Mouse (Mus musculus) CH12.LX (cell line): ENCODE results near the gene Olfr389. TPM values are rescaled to one million over a fixed set of nuclear protein-coding genes. Genes with fewer than 3 reads are reported as not detected.
A peak's percentile ranks its signal among the peaks of the same experiment; 100 is the strongest.

Source experiments
- DNase-seq: peaks from one replicate; pipeline ENCODE4 v3.0.0-alpha.2; 2013; ENCODE audit errors: extremely low read depth
- H3K27ac ChIP-seq: 2 replicates; pipeline ENCODE4 v1.5.1; 2012; ENCODE audit warnings: low read depth, mild to moderate bottlenecking, control low read depth, moderate library complexity; ENCODE audit not compliant: insufficient read depth
- H3K27me3 ChIP-seq: replicated peaks from 2 replicates; pipeline ENCODE3; 2012; ENCODE audit warnings: inconsistent platforms
- H3K36me3 ChIP-seq, 2 experiments: replicated peaks in 1 of 2; 2 replicates each; pipeline versions ENCODE3 to v1.6.1; 2012; ENCODE audit warnings: inconsistent platforms in 1 of 2, low read length in 1 of 2, mild to moderate bottlenecking in 1 of 2, mixed read lengths in 1 of 2, moderate library complexity in 1 of 2; ENCODE audit not compliant: control insufficient read depth in 1 of 2, insufficient read depth in 1 of 2
- H3K4me1 ChIP-seq, 2 experiments: 2 replicates each; pipeline ENCODE4 v1.6.1; 2012; ENCODE audit warnings: inconsistent platforms in 1 of 2, moderate library complexity in 1 of 2; ENCODE audit not compliant: insufficient read depth in 2 of 2, control insufficient read depth in 1 of 2
- H3K4me2 ChIP-seq: 2 replicates; pipeline ENCODE4 v1.6.1; 2012; ENCODE audit warnings: low read depth, mild to moderate bottlenecking, control low read depth; ENCODE audit not compliant: poor library complexity, insufficient read depth, severe bottlenecking
- H3K4me3 ChIP-seq, 3 experiments: fragments of 150-350 bp in 1 of 3; sonication (generic) in 1 of 3; replicated peaks in 1 of 3; 2 replicates each; pipeline versions ENCODE3 to v1.5.1; 2011 to 2012; ENCODE audit warnings: low read depth in 2 of 3, low read length in 2 of 3, mild to moderate bottlenecking in 2 of 3, moderate library complexity in 2 of 3, control low read depth in 1 of 3, improper control_type of control experiment in 1 of 3, inconsistent platforms in 1 of 3, mixed read lengths in 1 of 3; ENCODE audit not compliant: poor library complexity in 1 of 3
- H3K79me2 ChIP-seq: replicated peaks from 2 replicates; pipeline ENCODE4 v1.6.1; 2012; ENCODE audit warnings: mild to moderate bottlenecking, moderate library complexity; ENCODE audit not compliant: control insufficient read depth, poor library complexity, insufficient read depth, severe bottlenecking; ENCODE audit errors: extremely low read depth
- H3K9ac ChIP-seq: 2 replicates; pipeline ENCODE4 v1.6.1; 2012; ENCODE audit warnings: low read depth, mild to moderate bottlenecking, control low read depth, moderate library complexity; ENCODE audit not compliant: insufficient read depth
- H3K9me3 ChIP-seq: replicated peaks from 2 replicates; pipeline ENCODE3; 2012; ENCODE audit warnings: low read length, inconsistent platforms, mixed read lengths
- BHLHE40 ChIP-seq: IDR thresholded peaks from 2 replicates; pipeline ENCODE4 v1.6.1; 2011; ENCODE audit warnings: mild to moderate bottlenecking, low read depth, low read length, improper control_type of control experiment
- CHD1 ChIP-seq: IDR thresholded peaks from 2 replicates; pipeline ENCODE4 v1.6.1; 2012; ENCODE audit warnings: low read depth, low read length, improper control_type of control experiment, inconsistent platforms
- CTCF ChIP-seq, 2 experiments: IDR thresholded peaks in 1 of 2; conservative IDR thresholded peaks in 1 of 2; 2 replicates each; pipeline ENCODE4 v1.5.1; 2011 to 2012; ENCODE audit warnings: low read depth in 2 of 2, low read length in 2 of 2, improper control_type of control experiment in 1 of 2, inconsistent platforms in 1 of 2, mild to moderate bottlenecking in 1 of 2, moderate library complexity in 1 of 2
- EP300 ChIP-seq: IDR thresholded peaks from 2 replicates; pipeline ENCODE4 v1.6.1; 2011; ENCODE audit warnings: low read length, improper control_type of control experiment
- ETS1 ChIP-seq: conservative IDR thresholded peaks from 2 replicates; pipeline ENCODE4 v1.6.1; 2012; ENCODE audit warnings: low read depth, mild to moderate bottlenecking, inconsistent platforms, low read length, improper control_type of control experiment, moderate library complexity
- GABPA ChIP-seq: IDR thresholded peaks from 2 replicates; pipeline ENCODE4 v1.6.1; 2012; ENCODE audit warnings: low read depth, low read length, improper control_type of control experiment, inconsistent platforms; ENCODE audit not compliant: insufficient replicate concordance
- IRF4 ChIP-seq: IDR thresholded peaks from 2 replicates; pipeline ENCODE4 v1.6.1; 2014; ENCODE audit warnings: low read depth, mild to moderate bottlenecking, inconsistent platforms, low read length, improper control_type of control experiment
- JUN ChIP-seq: IDR thresholded peaks from 2 replicates; pipeline ENCODE4 v1.6.1; 2011; ENCODE audit warnings: low read depth, mild to moderate bottlenecking, low read length, improper control_type of control experiment, moderate library complexity; ENCODE audit not compliant: insufficient read depth
- JUND ChIP-seq: conservative IDR thresholded peaks from 2 replicates; pipeline ENCODE4 v1.6.1; 2011; ENCODE audit warnings: low read depth, low read length, improper control_type of control experiment
- MAFK ChIP-seq: IDR thresholded peaks from 2 replicates; pipeline ENCODE4 v1.6.1; 2011; ENCODE audit warnings: low read length, improper control_type of control experiment; ENCODE audit not compliant: insufficient replicate concordance
- MEF2A ChIP-seq: IDR thresholded peaks from 2 replicates; pipeline ENCODE4 v1.6.1; 2014; ENCODE audit warnings: low read depth, mild to moderate bottlenecking, inconsistent platforms, low read length, improper control_type of control experiment, borderline replicate concordance
- ZNF384 ChIP-seq: IDR thresholded peaks from 2 replicates; pipeline ENCODE4 v1.6.1; 2012; ENCODE audit warnings: low read depth, low read length, improper control_type of control experiment, inconsistent platforms
- dilution Hi-C: fragments of 300-500 bp; cut with MboI; formaldehyde crosslinking; loops from 2 replicates; pipeline ENCODE4 v1.14.3; 2020; ENCODE audit warnings: low sequenced_read_pairs; ENCODE audit not compliant: extremely low pct_unique_long_range_greater_than_20kb, extremely low pct_ligation_motif_present
- in situ Hi-C: fragments of 300-500 bp; cut with MboI; formaldehyde crosslinking; loops from 3 replicates; pipeline ENCODE4 v1.14.3; 2019; ENCODE audit warnings: low sequenced_read_pairs, low pct_ligation_motif_present, low pct_unique_long_range_greater_than_20kb, mixed read lengths
- polyA plus RNA-seq: library from polyadenylated mRNA; unstranded; fragments of >175 nt; gene quantifications from 2 replicates; pipeline ENCODE4 v1.2.1, GENCODE M21; 2012; ENCODE audit warnings: low read depth; ENCODE audit not compliant: insufficient read length
- total RNA-seq, 2 experiments: library from RNA; depleted of rRNA; stranded (reverse); fragments of 300-350 nt in 1 of 2; fragments of >200 nt in 1 of 2; gene quantifications; 2 replicates each; pipeline ENCODE4 v1.2.3; 2012 to 2014

The Olfr389 gene
- total and polyA plus RNA-seq, 3 experiments = not detected

- DNase-seq = peak; percentile 58
- Histone ChIP-seq H3K4me1 (peaks cover 0 to 6% of the 10 kb centered on the region in 2 experiments; a peak in 3 of 4 replicates), H3K27ac (no peak overlapping the region), H3K4me2 (no peak overlapping the region), H3K79me2 (no peaks in the 10 kb centered on the region), H3K9me3 (no peaks in the 10 kb centered on the region), H3K4me3 (no peak overlapping the region), H3K27me3 (peaks cover 2% of the 10 kb centered on the region), H3K9ac (no peak overlapping the region), H3K36me3 (no peaks in the 10 kb centered on the region)
- in situ Hi-C loops = no loop called here
- dilution Hi-C loops = no loop called here
- TF ChIP-seq CTCF (conservative IDR thresholded peaks at IDR 0.05 in 1 of 2, IDR thresholded peaks at IDR 0.05 in 1 of 2; ENCODE audit: low read depth in 2 of 2, low read length in 2 of 2) (no peak), GABPA (no peak), ZNF384 (0 out of 2 replicates have a peak, but pooled peaks have one; percentile 34), IRF4 (peak; percentile 35; the same call in 1 of the 2 replicates), CHD1 (no peak), MAFK (peak; percentile 61), EP300 (peak; percentile 90), JUN (peak; percentile 87), JUND (peak; percentile 90), MEF2A (peak; percentile 51; the same call in 1 of the 2 replicates), ETS1 (peak; percentile 78), BHLHE40 (peak; percentile 29; the same call in 1 of the 2 replicates)
Observed at GRCm38 (mm10) chr11:73759115-73759514, 21.4 kb downstream of the Olfr389 start.

Other genes with a start within 250 kb of the Olfr389 start
- not detected in 2 replicates for gene Olfr385, start 187.7 kb downstream of the Olfr389 start, total RNA-seq (2012; rRNA removed)
- not detected in 2 replicates for gene Olfr385, start 187.7 kb downstream of the Olfr389 start, total RNA-seq (2014; rRNA removed)
- not detected in 2 replicates for gene Olfr385, start 187.7 kb downstream of the Olfr389 start, polyA plus RNA-seq
- not detected in 2 replicates for gene Olfr384, start 182.1 kb downstream of the Olfr389 start, total RNA-seq (2012; rRNA removed)
- gene Olfr384, start 182.1 kb downstream of the Olfr389 start, total RNA-seq (2014; rRNA removed) = not detected in 2 replicates
- not detected in 2 replicates for gene Olfr384, start 182.1 kb downstream of the Olfr389 start, polyA plus RNA-seq
- gene Zfp735, start 91.9 kb downstream of the Olfr389 start, total RNA-seq (2012; rRNA removed) = not detected in 2 replicates
- not detected in 2 replicates for gene Zfp735, start 91.9 kb downstream of the Olfr389 start, total RNA-seq (2014; rRNA removed)
- gene Zfp735, start 91.9 kb downstream of the Olfr389 start, polyA plus RNA-seq = not detected in 2 replicates
- not detected in 2 replicates for gene Olfr390, start 2.3 kb upstream of the Olfr389 start, total RNA-seq (2012; rRNA removed)
- gene Olfr390, start 2.3 kb upstream of the Olfr389 start, total RNA-seq (2014; rRNA removed) = not detected in 2 replicates
- gene Olfr390, start 2.3 kb upstream of the Olfr389 start, polyA plus RNA-seq = not detected in 2 replicates
- not detected in 2 replicates for gene Olfr391-ps, start 22.3 kb upstream of the Olfr389 start, total RNA-seq (2012; rRNA removed)
- not detected in 2 replicates for gene Olfr391-ps, start 22.3 kb upstream of the Olfr389 start, total RNA-seq (2014; rRNA removed)
- not detected in 2 replicates for gene Olfr391-ps, start 22.3 kb upstream of the Olfr389 start, polyA plus RNA-seq
- not detected in 2 replicates for gene Olfr392, start 36.3 kb upstream of the Olfr389 start, total RNA-seq (2012; rRNA removed)
- not detected in 2 replicates for gene Olfr392, start 36.3 kb upstream of the Olfr389 start, total RNA-seq (2014; rRNA removed)
- not detected in 2 replicates for gene Olfr392, start 36.3 kb upstream of the Olfr389 start, polyA plus RNA-seq
- gene Olfr393, start 70.7 kb upstream of the Olfr389 start, total RNA-seq (2012; rRNA removed) = not detected in 2 replicates
- not detected in 2 replicates for gene Olfr393, start 70.7 kb upstream of the Olfr389 start, total RNA-seq (2014; rRNA removed)
- not detected in 2 replicates for gene Olfr393, start 70.7 kb upstream of the Olfr389 start, polyA plus RNA-seq
- not detected in 2 replicates for gene Olfr394, start 110.1 kb upstream of the Olfr389 start, total RNA-seq (2012; rRNA removed)
- gene Olfr394, start 110.1 kb upstream of the Olfr389 start, total RNA-seq (2014; rRNA removed) = not detected in 2 replicates
- not detected in 2 replicates for gene Olfr394, start 110.1 kb upstream of the Olfr389 start, polyA plus RNA-seq
- gene Olfr395, start 128.6 kb upstream of the Olfr389 start, total RNA-seq (2012; rRNA removed) = not detected in 2 replicates
- not detected in 2 replicates for gene Olfr395, start 128.6 kb upstream of the Olfr389 start, total RNA-seq (2014; rRNA removed)
- not detected in 2 replicates for gene Olfr395, start 128.6 kb upstream of the Olfr389 start, polyA plus RNA-seq
- not detected in 2 replicates for gene Olfr23, start 156.0 kb upstream of the Olfr389 start, total RNA-seq (2012; rRNA removed)
- gene Olfr23, start 156.0 kb upstream of the Olfr389 start, total RNA-seq (2014; rRNA removed) = not detected in 2 replicates
- not detected in 2 replicates for gene Olfr23, start 156.0 kb upstream of the Olfr389 start, polyA plus RNA-seq
- gene Olfr397, start 180.1 kb upstream of the Olfr389 start, total RNA-seq (2012; rRNA removed) = not detected in 2 replicates
- gene Olfr397, start 180.1 kb upstream of the Olfr389 start, total RNA-seq (2014; rRNA removed) = not detected in 2 replicates
- not detected in 2 replicates for gene Olfr397, start 180.1 kb upstream of the Olfr389 start, polyA plus RNA-seq
- not detected in 2 replicates for gene Olfr398, start 209.7 kb upstream of the Olfr389 start, total RNA-seq (2012; rRNA removed)
- not detected in 2 replicates for gene Olfr398, start 209.7 kb upstream of the Olfr389 start, total RNA-seq (2014; rRNA removed)
- not detected in 2 replicates for gene Olfr398, start 209.7 kb upstream of the Olfr389 start, polyA plus RNA-seq